Mouse (Mus musculus): ENCODE results near the gene Ikbip. TPM values are rescaled to one million over a fixed set of nuclear protein-coding genes. Genes with fewer than 3 reads are reported as not detected.
A peak's percentile ranks its signal among the peaks of the same experiment; 100 is the strongest.

Gene Ikbip
- polyA plus RNA-seq, 1 experiment from 2014 or later: 51.8 TPM

- peak; percentile 34 for ATAC-seq (ENCODE audit: insufficient read depth, low FRiP score, low read depth)
- peak overlapping the region; percentile 95 for H3K27ac ChIP-seq
- no peaks in the 10 kb centered on the region for H3K27me3 ChIP-seq (replicated peaks)
- peak overlapping the region; percentile 64 for H3K4me2 ChIP-seq
- H3K36me3 ChIP-seq: peaks cover 20% of the 10 kb centered on the region
- H3K4me3 ChIP-seq (replicated peaks): peak overlapping the region; percentile 80
- H3K9me3 ChIP-seq: no peaks in the 10 kb centered on the region
- H3K9ac ChIP-seq: peak overlapping the region; percentile 98
- WGBS: under 1% methylated on average over 43 of the region's 44 CpGs
- H3K4me1 ChIP-seq: peaks cover 7% of the 10 kb centered on the region
These were observed 40.6 kb downstream of the Ikbip start for GRCm38 (mm10) chr10:91123281-91123827.

- Histone ChIP-seq H3K9ac (peak within 1 kb of the TSS; percentile 98), H3K4me3 (replicated peaks) (peak within 1 kb of the TSS; percentile 80), H3K4me2 (peak within 1 kb of the TSS; percentile 64), H3K27ac (peak within 1 kb of the TSS; percentile 95), H3K4me1 (peaks cover 7% of the 10 kb centered on the region), H3K27me3 (replicated peaks) (no peaks in the 10 kb centered on the region), H3K9me3 (no peaks in the 10 kb centered on the region), H3K36me3 (peaks cover 13% of the 10 kb centered on the region; the same call in 1 of the 2 replicates)
- WGBS: 10% methylated on average over 58 of the region's 59 CpGs
- ATAC-seq (ENCODE audit: insufficient read depth, low FRiP score, low read depth): peak; percentile 99
These were observed 41.4 kb downstream of the Ikbip start, which contains the start of gene Slc25a3 for GRCm38 (mm10) chr10:91123828-91124822. Gene Slc25a3, minus strand, starts transcription at chr10:91124059.

DNA sequence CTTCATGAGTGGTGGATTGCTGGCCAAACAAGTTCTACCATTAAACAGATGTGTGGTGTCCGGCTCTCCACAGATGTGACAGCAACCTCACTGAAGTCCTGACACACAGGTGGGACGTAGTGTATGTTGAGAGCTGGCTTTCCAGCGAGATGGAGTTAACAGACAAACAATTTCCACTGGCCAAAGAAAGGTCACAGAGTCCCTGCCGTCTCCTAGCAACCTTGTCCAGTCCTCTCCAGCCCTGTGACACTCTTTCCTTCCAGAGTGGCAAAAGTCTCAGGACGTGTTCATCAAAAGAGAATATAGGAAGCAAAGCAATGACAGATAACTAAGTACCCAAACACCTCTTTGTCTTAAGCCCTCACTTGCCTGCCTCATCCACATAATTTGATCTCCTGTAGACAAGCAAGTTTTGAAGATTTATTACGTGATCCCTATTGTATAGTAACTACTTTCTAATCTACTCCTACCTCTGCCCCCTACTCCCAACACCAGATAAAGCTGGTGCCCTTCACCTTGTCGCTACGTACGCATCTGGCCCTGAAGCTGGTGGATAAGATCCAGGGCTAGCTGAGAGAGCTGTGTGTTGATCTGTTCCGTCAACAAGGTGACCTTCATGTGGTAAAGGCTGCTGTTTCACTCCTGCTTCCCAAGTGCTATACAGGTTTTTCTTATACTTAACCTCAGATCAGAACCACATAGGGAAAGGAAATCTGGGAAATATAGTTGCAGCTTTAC, 44.0 kb downstream of the Ikbip start:
- Histone ChIP-seq H3K27ac (no peak overlapping the region), H3K4me1 (peaks cover 6% of the 10 kb centered on the region), H3K9me3 (no peaks in the 10 kb centered on the region), H3K4me2 (no peak overlapping the region), H3K9ac (no peak overlapping the region), H3K27me3 (replicated peaks) (no peaks in the 10 kb centered on the region), H3K4me3 (replicated peaks) (no peak overlapping the region), H3K36me3 (no peaks in the 10 kb centered on the region)
- ATAC-seq (ENCODE audit: insufficient read depth, low FRiP score, low read depth): no peak
- WGBS: 48% methylated on average over 10 of the region's 10 CpGs

- 54% methylated on average over 2 of the region's 2 CpGs for WGBS
- H3K4me2 ChIP-seq: no peak overlapping the region
- no peak overlapping the region for H3K27ac ChIP-seq
- H3K4me1 ChIP-seq: peaks cover 3% of the 10 kb centered on the region; the same call in 1 of the 2 replicates
- no peaks in the 10 kb centered on the region for H3K36me3 ChIP-seq
- no peak overlapping the region for H3K9ac ChIP-seq
- no peak for ATAC-seq (ENCODE audit: insufficient read depth, low FRiP score, low read depth)
- no peak overlapping the region for H3K4me3 ChIP-seq (replicated peaks)
- H3K9me3 ChIP-seq: no peaks in the 10 kb centered on the region
- H3K27me3 ChIP-seq (replicated peaks): no peaks in the 10 kb centered on the region
These were observed 44.7 kb downstream of the Ikbip start for GRCm38 (mm10) chr10:91127395-91127794.

- Histone ChIP-seq H3K27ac (no peak overlapping the region), H3K4me1 (peaks cover 3% of the 10 kb centered on the region; the same call in 1 of the 2 replicates), H3K27me3 (replicated peaks) (no peaks in the 10 kb centered on the region), H3K9ac (no peak overlapping the region), H3K36me3 (no peaks in the 10 kb centered on the region), H3K4me3 (replicated peaks) (no peak overlapping the region), H3K4me2 (no peak overlapping the region), H3K9me3 (no peaks in the 10 kb centered on the region)
- ATAC-seq (ENCODE audit: insufficient read depth, low FRiP score, low read depth): no peak
- 61% methylated on average over 1 of the region's 1 CpGs for WGBS
These were observed 45.9 kb downstream of the Ikbip start for GRCm38 (mm10) chr10:91128551-91129160.

DNA sequence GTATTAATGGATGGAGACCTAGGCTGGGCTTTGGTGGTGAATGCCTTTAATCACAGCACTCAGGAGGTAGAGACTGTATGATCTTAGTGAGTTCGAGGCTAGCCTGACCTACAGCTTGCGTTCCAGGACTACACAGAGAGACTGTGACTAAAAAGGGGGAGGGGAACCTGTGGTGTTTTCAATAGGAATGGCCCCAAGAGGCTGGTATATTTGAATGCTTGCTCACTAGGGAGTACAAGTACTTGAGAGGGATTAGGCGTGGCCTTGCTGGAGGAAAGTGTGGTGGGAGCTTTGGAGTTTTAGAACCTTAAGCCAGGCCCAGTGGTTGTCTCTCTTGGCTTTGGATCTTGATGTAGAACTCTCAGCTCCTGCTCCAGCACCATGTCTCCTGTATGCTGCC, 48.1 kb downstream of the Ikbip start:
- ATAC-seq (ENCODE audit: insufficient read depth, low FRiP score, low read depth): no peak
- 92% methylated on average over 3 of the region's 3 CpGs for WGBS

DNA sequence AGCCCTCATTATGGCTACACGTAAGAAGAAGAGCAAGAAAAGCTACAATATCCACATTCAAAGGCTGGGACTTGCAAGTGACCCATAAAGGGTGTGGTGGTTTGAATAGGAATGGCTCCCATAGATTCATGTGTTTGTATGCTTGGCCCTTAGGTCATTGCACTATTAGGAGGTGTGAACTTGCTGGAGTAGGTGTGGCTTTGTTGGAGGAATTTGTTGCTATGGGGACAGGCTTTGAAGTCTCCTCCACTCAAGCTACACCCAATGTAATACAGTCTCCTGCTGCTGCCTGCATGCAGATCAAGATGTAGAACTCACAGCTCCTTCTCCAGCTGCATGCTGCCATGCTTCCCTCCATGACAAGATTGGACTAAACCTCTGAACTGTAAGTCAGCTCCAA, 48.8 kb downstream of the Ikbip start:
- no peaks in the 10 kb centered on the region for H3K9me3 ChIP-seq
- H3K4me2 ChIP-seq: no peak overlapping the region
- H3K4me1 ChIP-seq: no peaks in the 10 kb centered on the region
- H3K4me3 ChIP-seq (replicated peaks): no peak overlapping the region
- peak; percentile 43; the same call in 1 of the 2 replicates for ATAC-seq (ENCODE audit: insufficient read depth, low FRiP score, low read depth)
- WGBS: 79% methylated on average over 1 of the region's 1 CpGs
- H3K27ac ChIP-seq: no peak overlapping the region
- no peaks in the 10 kb centered on the region for H3K27me3 ChIP-seq (replicated peaks)
- no peak overlapping the region for H3K9ac ChIP-seq
- H3K36me3 ChIP-seq: no peaks in the 10 kb centered on the region

More for the DNA sequence above, 48.1 kb downstream of the Ikbip start:
- no peak overlapping the region for H3K4me2 ChIP-seq
- H3K9ac ChIP-seq: no peak overlapping the region
- no peak overlapping the region for H3K27ac ChIP-seq
- no peaks in the 10 kb centered on the region for H3K9me3 ChIP-seq
- H3K4me3 ChIP-seq (replicated peaks): no peak overlapping the region
- no peaks in the 10 kb centered on the region for H3K36me3 ChIP-seq
- H3K4me1 ChIP-seq: no peaks in the 10 kb centered on the region
- no peaks in the 10 kb centered on the region for H3K27me3 ChIP-seq (replicated peaks)

DNA sequence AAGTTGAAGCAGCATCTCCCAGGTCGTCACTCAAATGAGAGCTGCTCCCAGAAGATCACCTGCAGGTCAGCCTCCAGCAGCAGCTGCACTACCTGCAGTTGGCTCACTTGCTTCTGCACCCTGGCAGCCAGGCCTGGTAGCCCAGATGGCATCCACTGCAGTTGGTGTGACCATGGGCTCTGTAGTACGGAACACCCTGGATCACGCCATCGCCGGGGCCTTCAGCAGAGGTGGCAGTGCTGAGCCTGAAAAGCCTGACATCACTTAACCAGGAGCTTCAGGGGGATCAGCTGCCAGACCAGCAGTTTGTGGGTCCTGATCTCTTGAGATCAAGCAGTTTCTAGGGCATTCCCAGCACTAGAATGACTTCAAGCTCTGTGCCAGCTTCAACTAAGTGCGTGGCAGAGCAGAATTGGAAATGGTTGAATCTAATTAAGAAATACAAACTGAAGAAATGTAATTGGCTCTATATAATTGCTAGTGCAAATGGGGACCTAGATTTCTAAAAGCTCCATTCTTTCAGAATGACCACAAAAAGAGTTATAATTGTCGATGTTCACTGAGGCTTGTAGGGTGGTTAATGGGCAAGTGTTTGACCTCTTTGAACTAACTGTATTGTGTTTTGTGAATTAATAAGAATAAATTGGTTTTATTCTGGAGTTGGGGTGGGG, 52.7 kb downstream of the Ikbip start:
- 86% methylated on average over 7 of the region's 7 CpGs for WGBS
- H3K9ac ChIP-seq: no peak overlapping the region
- ATAC-seq (ENCODE audit: insufficient read depth, low FRiP score, low read depth): no peak

DNA sequence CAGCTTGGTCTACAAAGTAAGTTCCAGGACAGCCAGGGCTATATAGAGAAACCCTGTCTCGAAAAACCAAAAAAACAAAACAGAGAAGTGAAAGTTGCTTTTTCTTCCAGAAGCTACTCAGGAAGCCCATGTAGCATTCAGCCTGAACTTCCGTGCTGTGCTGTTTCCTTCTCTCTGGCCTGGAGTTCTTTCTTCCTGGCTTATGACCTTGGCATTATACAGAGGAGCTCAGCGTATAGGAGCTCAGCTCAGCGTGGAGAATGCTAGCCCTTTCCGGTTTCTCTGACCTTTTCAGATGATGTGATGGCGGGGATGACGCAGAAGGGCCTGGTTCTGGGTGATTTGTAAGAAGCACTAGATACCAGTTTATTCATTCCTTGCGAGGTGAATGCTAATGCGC, 54.7 kb downstream of the Ikbip start:
- 82% methylated on average over 9 of the region's 9 CpGs for WGBS
- no peak for ATAC-seq (ENCODE audit: insufficient read depth, low FRiP score, low read depth)
- Histone ChIP-seq H3K4me3 (replicated peaks) (no peak overlapping the region), H3K4me2 (no peak overlapping the region), H3K27me3 (replicated peaks) (no peaks in the 10 kb centered on the region), H3K4me1 (no peaks in the 10 kb centered on the region), H3K36me3 (no peaks in the 10 kb centered on the region), H3K9ac (no peak overlapping the region), H3K27ac (no peak overlapping the region), H3K9me3 (no peaks in the 10 kb centered on the region)

More for the DNA sequence above, 52.7 kb downstream of the Ikbip start:
- H3K9me3 ChIP-seq: no peaks in the 10 kb centered on the region
- H3K4me2 ChIP-seq: no peak overlapping the region
- no peaks in the 10 kb centered on the region for H3K27me3 ChIP-seq (replicated peaks)
- H3K4me3 ChIP-seq (replicated peaks): no peak overlapping the region
- no peaks in the 10 kb centered on the region for H3K36me3 ChIP-seq
- H3K4me1 ChIP-seq: no peaks in the 10 kb centered on the region
- no peak overlapping the region for H3K27ac ChIP-seq

GRCm38 (mm10) chr10:91138317-91138716, 55.6 kb downstream of the Ikbip start:
- Histone ChIP-seq H3K27me3 (replicated peaks) (no peaks in the 10 kb centered on the region), H3K36me3 (no peaks in the 10 kb centered on the region), H3K4me1 (no peaks in the 10 kb centered on the region), H3K4me3 (replicated peaks) (no peak overlapping the region), H3K4me2 (no peak overlapping the region), H3K27ac (no peak overlapping the region), H3K9me3 (no peaks in the 10 kb centered on the region), H3K9ac (no peak overlapping the region)
- ATAC-seq (ENCODE audit: insufficient read depth, low FRiP score, low read depth): peak; percentile 35; the same call in 1 of the 2 replicates
- 63% methylated on average over 3 of the region's 3 CpGs for WGBS

All from stomach, embryonic 15.5 days (tissue).